Mouse (Mus musculus): Measurements from ENCODE around the gene Tekt1.

- TF ChIP-seq CTCF (IDR thresholded peaks at IDR 0.05; ENCODE audit: insufficient read depth, low read depth, low read length) (no peak), POLR2A (IDR thresholded peaks at IDR 0.05; ENCODE audit: insufficient read depth, low read depth, low read length) (no peak)
Measured at GRCm38 (mm10) chr11:72324431-72324830, 37.8 kb downstream of the Tekt1 start.
